Mouse (Mus musculus): ENCODE measurements around the gene Deaf1. TPM values are rescaled to one million over a fixed set of nuclear protein-coding genes. Genes with fewer than 3 reads are reported as not detected.

The Deaf1 gene
- polyA plus RNA-seq, 1 experiment from 2014 or later = 70.8 TPM

Other genes with a start within 250 kb of the Deaf1 start
- gene Pkp3, start 249.5 kb downstream of the Deaf1 start, polyA plus RNA-seq (2015; fragmentation: Nextera tagmentation; extraction: Ambion mirVana) = 150 and 151 TPM in 2 replicates
- 3.3 and 3.8 TPM in 2 replicates for gene Sigirr, start 227.1 kb downstream of the Deaf1 start, polyA plus RNA-seq (2015; fragmentation: Nextera tagmentation; extraction: Ambion mirVana)
- gene Ano9, start 209.9 kb downstream of the Deaf1 start, polyA plus RNA-seq (2015; fragmentation: Nextera tagmentation; extraction: Ambion mirVana) = 23.4 and 24.1 TPM in 2 replicates
- 69.4 and 70.0 TPM in 2 replicates for gene Ptdss2, start 205.3 kb downstream of the Deaf1 start, polyA plus RNA-seq (2015; fragmentation: Nextera tagmentation; extraction: Ambion mirVana)
- gene Rnh1, start 154.8 kb downstream of the Deaf1 start, polyA plus RNA-seq (2015; fragmentation: Nextera tagmentation; extraction: Ambion mirVana) = 279 and 294 TPM in 2 replicates
- gene Hras, start 133.7 kb downstream of the Deaf1 start, polyA plus RNA-seq (2015; fragmentation: Nextera tagmentation; extraction: Ambion mirVana) = 164 and 165 TPM in 2 replicates
- gene Lrrc56, start 133.5 kb downstream of the Deaf1 start, polyA plus RNA-seq (2015; fragmentation: Nextera tagmentation; extraction: Ambion mirVana) = 8.0 and 9.0 TPM in 2 replicates
- gene Lmntd2, start 113.6 kb downstream of the Deaf1 start, polyA plus RNA-seq (2015; fragmentation: Nextera tagmentation; extraction: Ambion mirVana) = 1.7 and 2.2 TPM in 2 replicates
- 56.1 and 58.6 TPM in 2 replicates for gene Rassf7, start 111.8 kb downstream of the Deaf1 start, polyA plus RNA-seq (2015; fragmentation: Nextera tagmentation; extraction: Ambion mirVana)
- 64.3 and 68.9 TPM in 2 replicates for gene Phrf1, start 98.9 kb downstream of the Deaf1 start, polyA plus RNA-seq (2015; fragmentation: Nextera tagmentation; extraction: Ambion mirVana)
- 3.1 and 3.4 TPM in 2 replicates for gene Irf7, start 61.2 kb downstream of the Deaf1 start, polyA plus RNA-seq (2015; fragmentation: Nextera tagmentation; extraction: Ambion mirVana)
- 0.19 and 0.29 TPM in 2 replicates for gene Cdhr5, start 50.9 kb downstream of the Deaf1 start, polyA plus RNA-seq (2015; fragmentation: Nextera tagmentation; extraction: Ambion mirVana)
- 11.3 and 16.5 TPM in 2 replicates for gene Sct, start 48.6 kb downstream of the Deaf1 start, polyA plus RNA-seq (2015; fragmentation: Nextera tagmentation; extraction: Ambion mirVana)
- 1.5 TPM in 2 replicates for gene Drd4, start 35.7 kb downstream of the Deaf1 start, polyA plus RNA-seq (2015; fragmentation: Nextera tagmentation; extraction: Ambion mirVana)
- 35.9 and 38.5 TPM in 2 replicates for gene Tmem80, start within 50 bp of the Deaf1 start, polyA plus RNA-seq (2015; fragmentation: Nextera tagmentation; extraction: Ambion mirVana)
- gene Eps8l2, start 11.2 kb upstream of the Deaf1 start, polyA plus RNA-seq (2015; fragmentation: Nextera tagmentation; extraction: Ambion mirVana) = 42.7 and 43.9 TPM in 2 replicates
- gene Taldo1, start 64.5 kb upstream of the Deaf1 start, polyA plus RNA-seq (2015; fragmentation: Nextera tagmentation; extraction: Ambion mirVana) = 272 and 290 TPM in 2 replicates
- gene Gatd1, start 86.4 kb upstream of the Deaf1 start, polyA plus RNA-seq (2015; fragmentation: Nextera tagmentation; extraction: Ambion mirVana) = 62.8 and 62.9 TPM in 2 replicates
- 1.1 and 1.9 TPM in 2 replicates for gene Cend1, start 101.8 kb upstream of the Deaf1 start, polyA plus RNA-seq (2015; fragmentation: Nextera tagmentation; extraction: Ambion mirVana)
- 28.8 and 29.5 TPM in 2 replicates for gene Slc25a22, start 110.2 kb upstream of the Deaf1 start, polyA plus RNA-seq (2015; fragmentation: Nextera tagmentation; extraction: Ambion mirVana)
- gene Pidd1, start 116.3 kb upstream of the Deaf1 start, polyA plus RNA-seq (2015; fragmentation: Nextera tagmentation; extraction: Ambion mirVana) = 8.8 and 9.8 TPM in 2 replicates
- 1,100 and 1,341 TPM in 2 replicates for gene Rplp2, start 119.7 kb upstream of the Deaf1 start, polyA plus RNA-seq (2015; fragmentation: Nextera tagmentation; extraction: Ambion mirVana)
- 16.9 and 23.6 TPM in 2 replicates for gene Pnpla2, start 127.5 kb upstream of the Deaf1 start, polyA plus RNA-seq (2015; fragmentation: Nextera tagmentation; extraction: Ambion mirVana)
- gene Cracr2b, start 133.4 kb upstream of the Deaf1 start, polyA plus RNA-seq (2015; fragmentation: Nextera tagmentation; extraction: Ambion mirVana) = 16.4 and 21.6 TPM in 2 replicates
- 14.2 and 20.6 TPM in 2 replicates for gene Cd151, start 139.7 kb upstream of the Deaf1 start, polyA plus RNA-seq (2015; fragmentation: Nextera tagmentation; extraction: Ambion mirVana)
- 54.7 and 57.5 TPM in 2 replicates for gene Polr2l, start 147.4 kb upstream of the Deaf1 start, polyA plus RNA-seq (2015; fragmentation: Nextera tagmentation; extraction: Ambion mirVana)
- 71.4 and 79.1 TPM in 2 replicates for gene Tspan4, start 147.6 kb upstream of the Deaf1 start, polyA plus RNA-seq (2015; fragmentation: Nextera tagmentation; extraction: Ambion mirVana)
- 44.0 and 49.7 TPM in 2 replicates for gene Chid1, start 212.2 kb upstream of the Deaf1 start, polyA plus RNA-seq (2015; fragmentation: Nextera tagmentation; extraction: Ambion mirVana)
- gene Ap2a2, start 234.5 kb upstream of the Deaf1 start, polyA plus RNA-seq (2015; fragmentation: Nextera tagmentation; extraction: Ambion mirVana) = 84.6 and 86.3 TPM in 2 replicates